Comparison of ENCODE assay signal across 10 mouse cellular contexts in genomic region chr1:127958801-127959200, GRCm38 (mm10).
DNase-seq lines count a peak whose midpoint lies in the region; ATAC-seq and TF ChIP-seq lines count a peak whose summit lies in the region.
"Had no signal": no experiment of that assay in that cellular context is flagged by ENCODE, and none has a peak within 500 bp of the region (broad histone marks: within the 10 kb centered on the region; RNA-seq: fewer than 3 reads in every experiment).

No protein-coding gene starts in this region.

- TF ChIP-seq EP300 in heart, adult 2 months (IDR thresholded peaks at IDR 0.05; ENCODE audit: insufficient read depth, low read depth, low read length): no peak
- TF ChIP-seq EP300 in lung, postnatal 0 days (IDR thresholded peaks at IDR 0.05): no peak
- TF ChIP-seq EP300 in stomach, postnatal 0 days (optimal IDR thresholded peaks at IDR 0.05): no peak

- no peaks in the 10 kb centered on the region for H3K27me3 ChIP-seq in heart, embryonic 14.5 days (ENCODE audit: control insufficient read depth, insufficient read depth, low read length)
- no peaks in the 10 kb centered on the region for H3K27me3 ChIP-seq in heart, adult 2 months (ENCODE audit: control insufficient read depth, insufficient read depth, low read length)
- H3K27me3 ChIP-seq in lung, postnatal 0 days (replicated peaks; ENCODE audit: insufficient read depth, low read length): no peaks in the 10 kb centered on the region
- H3K27me3 ChIP-seq in hindbrain, embryonic 15.5 days: no peaks in the 10 kb centered on the region
- no peaks in the 10 kb centered on the region for H3K27me3 ChIP-seq in stomach, postnatal 0 days (ENCODE audit: control insufficient read depth, insufficient read depth, low read length)
- H3K27me3 ChIP-seq: limb, embryonic 12.5 days had no signal

- H3K27ac ChIP-seq in heart, embryonic 14.5 days (replicated peaks in 1 of 2; ENCODE audit: control insufficient read depth in 1 of 2, insufficient read depth in 1 of 2, low read depth in 2 of 2, low read length in 2 of 2): peak overlapping the region; percentile 69 to 78
- no peak overlapping the region for H3K27ac ChIP-seq in heart, adult 2 months
- no peak overlapping the region for H3K27ac ChIP-seq in lung, postnatal 0 days (ENCODE audit: low read length)
- peak overlapping the region; percentile 60 for H3K27ac ChIP-seq in hindbrain, embryonic 15.5 days (replicated peaks)
- H3K27ac ChIP-seq in stomach, postnatal 0 days (replicated peaks): no peak overlapping the region; the same call in 1 of the 2 replicates
- H3K27ac ChIP-seq: limb, embryonic 12.5 days had no signal

- ATAC-seq in heart, embryonic 14.5 days (ENCODE audit: insufficient number of reproducible peaks, insufficient read depth, low FRiP score, low read depth): no peak
- ATAC-seq in lung, postnatal 0 days: peak; percentile 43; the same call in 1 of the 2 replicates
- peak; percentile 80 for ATAC-seq in hindbrain, embryonic 15.5 days (ENCODE audit: low FRiP score, low read depth)
- no peak for ATAC-seq in stomach, postnatal 0 days (ENCODE audit: low FRiP score, low TSS enrichment)

- TF ChIP-seq CTCF in heart, adult 2 months (IDR thresholded peaks at IDR 0.05): no peak
- TF ChIP-seq CTCF in lung, postnatal 0 days (IDR thresholded peaks at IDR 0.05): no peak
- TF ChIP-seq CTCF in lung, adult 2 months (IDR thresholded peaks at IDR 0.05; ENCODE audit: insufficient read depth, low read length): no peak
- TF ChIP-seq CTCF in stomach, postnatal 0 days (IDR thresholded peaks at IDR 0.05; ENCODE audit: low read depth): no peak

- H3K79me2 ChIP-seq in heart, adult 2 months (replicated peaks; ENCODE audit: control insufficient read depth, insufficient read depth, low read length): no peaks in the 10 kb centered on the region

- peaks cover 8% of the 10 kb centered on the region; the same call in 1 of the 2 replicates for H3K36me3 ChIP-seq in heart, embryonic 14.5 days (ENCODE audit: control insufficient read depth, insufficient read depth, low read length)
- H3K36me3 ChIP-seq in heart, adult 2 months (ENCODE audit: control insufficient read depth, insufficient read depth, low read length): no peaks in the 10 kb centered on the region
- no peaks in the 10 kb centered on the region for H3K36me3 ChIP-seq in lung, postnatal 0 days (ENCODE audit: insufficient read depth, low read length)
- H3K36me3 ChIP-seq in hindbrain, embryonic 15.5 days: no peaks in the 10 kb centered on the region
- H3K36me3 ChIP-seq in stomach, postnatal 0 days (ENCODE audit: control insufficient read depth, insufficient read depth, low read length): no peaks in the 10 kb centered on the region

- WGBS in heart, embryonic 14.5 days: 47% methylated on average over 5 of the region's 5 CpGs
- WGBS in heart, adult 2 months: 41% methylated on average over 5 of the region's 5 CpGs
- WGBS in lung, postnatal 0 days: 33% methylated on average over 5 of the region's 5 CpGs
- whole genome bisulfite sequencing in lung, adult 2 months: 34% methylated on average over 5 of the region's 5 CpGs
- WGBS in hindbrain, embryonic 15.5 days: 30% methylated on average over 5 of the region's 5 CpGs
- 27% methylated on average over 5 of the region's 5 CpGs for WGBS in stomach, postnatal 0 days

- no peak overlapping the region for H3K9ac ChIP-seq in heart, embryonic 14.5 days (ENCODE audit: low read length)
- H3K9ac ChIP-seq in heart, adult 2 months (ENCODE audit: low read depth, low read length): no peak overlapping the region
- H3K9ac ChIP-seq in lung, postnatal 0 days (replicated peaks; ENCODE audit: low read depth): no peak overlapping the region
- no peak overlapping the region for H3K9ac ChIP-seq in hindbrain, embryonic 15.5 days
- peak overlapping the region; percentile 23; the same call in 1 of the 2 replicates for H3K9ac ChIP-seq in stomach, postnatal 0 days (ENCODE audit: low read length)
- H3K9ac ChIP-seq: limb, embryonic 12.5 days had no signal

- H3K9me3 ChIP-seq in heart, embryonic 14.5 days (ENCODE audit: control insufficient read depth, low read length): no peaks in the 10 kb centered on the region
- no peaks in the 10 kb centered on the region for H3K9me3 ChIP-seq in lung, postnatal 0 days (ENCODE audit: low read length)
- H3K9me3 ChIP-seq in hindbrain, embryonic 15.5 days: no peaks in the 10 kb centered on the region
- H3K9me3 ChIP-seq in stomach, postnatal 0 days (ENCODE audit: control insufficient read depth, low read length): no peaks in the 10 kb centered on the region
- H3K9me3 ChIP-seq: limb, embryonic 12.5 days had no signal

- no peak for TF ChIP-seq POLR2A in heart, adult 2 months (IDR thresholded peaks at IDR 0.05; ENCODE audit: insufficient read depth, low read depth, low read length)
- TF ChIP-seq POLR2A in lung, adult 2 months (IDR thresholded peaks at IDR 0.05; ENCODE audit: borderline replicate concordance, extremely low read depth, low read depth, low read length): no peak

- no peak overlapping the region for H3K4me3 ChIP-seq in heart, embryonic 14.5 days (ENCODE audit: control insufficient read depth in 1 of 2, insufficient read depth in 1 of 2, low read depth in 1 of 2, low read length in 2 of 2)
- no peak overlapping the region for H3K4me3 ChIP-seq in heart, adult 2 months
- H3K4me3 ChIP-seq in lung, postnatal 0 days (ENCODE audit: low read depth, low read length): no peak overlapping the region
- H3K4me3 ChIP-seq in lung, adult 2 months (replicated peaks; ENCODE audit: extremely low read depth, low read depth, low read length): no peak overlapping the region
- no peak overlapping the region for H3K4me3 ChIP-seq in hindbrain, embryonic 15.5 days
- H3K4me3 ChIP-seq in stomach, postnatal 0 days (ENCODE audit: low read depth, low read length): no peak overlapping the region
- H3K4me3 ChIP-seq: limb, embryonic 12.5 days had no signal

- H3K4me1 ChIP-seq in heart, embryonic 14.5 days (ENCODE audit: control insufficient read depth in 2 of 2, insufficient read depth in 2 of 2, low read length in 2 of 2): peaks cover 8 to 21% of the 10 kb centered on the region in 2 experiments
- H3K4me1 ChIP-seq in heart, adult 2 months (ENCODE audit: control insufficient read depth, insufficient read depth, low read length): peaks cover 3% of the 10 kb centered on the region
- H3K4me1 ChIP-seq in lung, postnatal 0 days (ENCODE audit: insufficient read depth, low read depth, low read length): no peaks in the 10 kb centered on the region
- peaks cover 2% of the 10 kb centered on the region; the same call in 1 of the 2 replicates for H3K4me1 ChIP-seq in lung, adult 2 months (ENCODE audit: control insufficient read depth, insufficient read depth, low read length)
- peaks cover 14% of the 10 kb centered on the region for H3K4me1 ChIP-seq in hindbrain, embryonic 15.5 days (replicated peaks)
- H3K4me1 ChIP-seq in stomach, postnatal 0 days (replicated peaks; ENCODE audit: control insufficient read depth, insufficient read depth): no peaks in the 10 kb centered on the region

- intact Hi-C loops in heart, adult 2 months (cut with DNase I): no loop called here

- DNase-seq in heart, adult 2 months: no peak
- DNase-seq in lung, postnatal 0 days (ENCODE audit: low spot score): no peak
- DNase-seq in lung, adult 2 months: no peak
- DNase-seq in stomach, postnatal 0 days (ENCODE audit: low spot score): no peak
- DNase-seq in cerebellum, adult 9-10 months: no peak
- no peak for DNase-seq in urinary bladder, postnatal 14 days (ENCODE audit: low spot score)
- DNase-seq: kidney, postnatal 14 days had no signal

- H3K4me2 ChIP-seq in heart, embryonic 14.5 days (ENCODE audit: low read length): peak overlapping the region; percentile 9; the same call in 1 of the 2 replicates
- H3K4me2 ChIP-seq in lung, postnatal 0 days (replicated peaks; ENCODE audit: low read depth, low read length): no peak overlapping the region
- H3K4me2 ChIP-seq in hindbrain, embryonic 15.5 days: 0 out of 2 replicates have a peak overlapping the region, but pooled peaks have one; percentile 14
- no peak overlapping the region for H3K4me2 ChIP-seq in stomach, postnatal 0 days (replicated peaks; ENCODE audit: low read depth)
- H3K4me2 ChIP-seq: limb, embryonic 12.5 days had no signal

Comparison
In these comparisons a context has a peak if more than half of its experiments do, and no peak if none do; other contexts are left out.
1. H3K27ac ChIP-seq: peak in heart, embryonic 14.5 days (2 of 2) and hindbrain, embryonic 15.5 days (single experiment); none in heart, adult 2 months (single experiment), lung, postnatal 0 days (single experiment) and stomach, postnatal 0 days (single experiment).
2. ATAC-seq: peak in lung, postnatal 0 days (single experiment) and hindbrain, embryonic 15.5 days (single experiment); none in heart, embryonic 14.5 days (single experiment) and stomach, postnatal 0 days (single experiment).
3. H3K4me2 ChIP-seq: peak in heart, embryonic 14.5 days (single experiment) and hindbrain, embryonic 15.5 days (single experiment); none in lung, postnatal 0 days (single experiment) and stomach, postnatal 0 days (single experiment).